Mouse (Mus musculus) liver, embryonic 14.5 days (tissue): ENCODE data around the gene Rab15. TPM values are rescaled to one million over a fixed set of nuclear protein-coding genes. Genes with fewer than 3 reads are reported as not detected.
"Not testable (repeated sequence)": the region's sequence is repeated elsewhere in the genome, so short reads cannot be mapped to it uniquely, and the experiment has no call there.

Experiments used
- ATAC-seq: fragments of 200-750 bp; cut with Nextera tagmentation; 2 replicates; pipeline ENCODE4 v1.8.0; 2017; ENCODE audit warnings: moderate number of reproducible peaks, mild to moderate bottlenecking, moderate library complexity; ENCODE audit not compliant: insufficient read depth
- DNase-seq, 3 experiments: peaks; one replicate each; pipeline ENCODE4 v3.0.0-alpha.2; 2012 to 2013; ENCODE audit warnings: low read depth in 3 of 3, low spot score in 3 of 3
- H3K27ac ChIP-seq: fragments of 300-500 bp; sonication (generic); 2 replicates; pipeline ENCODE4 v1.5.1; 2014; ENCODE audit warnings: moderate library complexity, mild to moderate bottlenecking, control low read depth, inconsistent platforms
- H3K27me3 ChIP-seq: fragments of 300-500 bp; sonication (generic); 2 replicates; pipeline ENCODE4 v1.6.1; 2014; ENCODE audit warnings: mild to moderate bottlenecking, low read length, moderate library complexity; ENCODE audit not compliant: control insufficient read depth, insufficient read depth
- H3K36me3 ChIP-seq: fragments of 300-500 bp; sonication (generic); replicated peaks from 2 replicates; pipeline ENCODE4 v1.6.1; 2014; ENCODE audit warnings: low read depth; ENCODE audit not compliant: control insufficient read depth, insufficient read depth
- H3K4me1 ChIP-seq, 2 experiments: fragments of 200-500 bp in 1 of 2; fragments of 300-500 bp in 1 of 2; sonication (generic) in 1 of 2; replicated peaks; 2 replicates each; pipeline ENCODE4 v1.6.1; 2012 to 2014; ENCODE audit warnings: antibody characterized with exemption in 1 of 2, inconsistent platforms in 1 of 2, low read length in 1 of 2; ENCODE audit not compliant: control insufficient read depth in 2 of 2, insufficient read depth in 2 of 2
- H3K4me2 ChIP-seq: fragments of 300-500 bp; sonication (generic); 2 replicates; pipeline ENCODE4 v1.6.1; 2014; ENCODE audit warnings: low read depth, mild to moderate bottlenecking, control low read depth, moderate library complexity
- H3K4me3 ChIP-seq, 2 experiments: fragments of 200-500 bp in 1 of 2; fragments of 300-500 bp in 1 of 2; sonication (generic) in 1 of 2; 2 replicates each; pipeline ENCODE4 v1.5.1; 2012 to 2014; ENCODE audit warnings: low read depth in 2 of 2, low read length in 2 of 2, mild to moderate bottlenecking in 2 of 2, control low read depth in 1 of 2, inconsistent platforms in 1 of 2, moderate library complexity in 1 of 2; ENCODE audit not compliant: insufficient read depth in 1 of 2
- H3K9ac ChIP-seq: fragments of 300-500 bp; sonication (generic); replicated peaks from 2 replicates; pipeline ENCODE4 v1.6.1; 2014; ENCODE audit warnings: mild to moderate bottlenecking, control low read depth, moderate library complexity
- H3K9me3 ChIP-seq: fragments of 300-500 bp; sonication (generic); 2 replicates; pipeline ENCODE4 v1.6.1; 2016; ENCODE audit warnings: low read length, mixed read lengths; ENCODE audit not compliant: control insufficient read depth
- CTCF ChIP-seq: IDR thresholded peaks from 2 replicates; pipeline ENCODE4 v1.5.1; 2016; ENCODE audit warnings: antibody characterized with exemption, low read depth, control low read depth
- EP300 ChIP-seq: IDR thresholded peaks from 2 replicates; pipeline ENCODE4 v1.6.1; 2016; ENCODE audit warnings: antibody characterized with exemption, low read depth
- WGBS: fragments of 180-500 bp; shearing (Covaris S2); extraction: QIAGEN DNeasy Blood & Tissue Kit; methylation state at CpG from one replicate; pipeline ENCODE4 v1.1.7; 2014; ENCODE audit not compliant: insufficient replicate concordance; 5-methylcytosine and 5-hydroxymethylcytosine counted together
- polyA plus RNA-seq, 2 experiments: library from polyadenylated mRNA; depleted of rRNA in 1 of 2; stranded (reverse) in 1 of 2; unstranded in 1 of 2; fragments of >200 nt; fragmentation: Nextera tagmentation in 1 of 2; extraction: Ambion mirVana in 1 of 2; gene quantifications; 2 replicates each; pipeline versions ENCODE4 v1.2.1 to v1.2.3; 2012 to 2014

Rab15 gene
- polyA plus RNA-seq, 2 experiments: 0.11 to 0.15 TPM

- DNase-seq (no peak), ATAC-seq (no peak)
- H3K27ac ChIP-seq: no peak within 1 kb of the TSS
- TF ChIP-seq CTCF (no peak), EP300 (no peak)
- H3K27me3 ChIP-seq: no peaks in the 10 kb centered on the region; the same call in 1 of the 2 replicates
- H3K4me2 ChIP-seq: no peak within 1 kb of the TSS
- WGBS: 67% methylated on average over 5 of the region's 5 CpGs
- 0 out of 4 replicates have a peak, but pooled peaks cover 0 to 3% of the 10 kb centered on the region in 2 experiments for H3K4me1 ChIP-seq
- H3K9ac ChIP-seq: no peak within 1 kb of the TSS
- no peaks in the 10 kb centered on the region for H3K9me3 ChIP-seq
- H3K36me3 ChIP-seq: no peaks in the 10 kb centered on the region
- H3K4me3 ChIP-seq: no peak within 1 kb of the TSS
Observed at GRCm38 (mm10) chr12:76795350-76795749, 27.4 kb downstream of the Rab15 start, which contains the start of gene Gpx2. Gene Gpx2 (minus strand): TSS chr12:76795554.

- peak; percentile 33; the same call in 1 of the 2 replicates for TF ChIP-seq CTCF
- H3K27ac ChIP-seq, H3K4me3 ChIP-seq, H3K9me3 ChIP-seq, H3K27me3 ChIP-seq, H3K9ac ChIP-seq, DNase-seq, H3K4me1 ChIP-seq, ATAC-seq, H3K36me3 ChIP-seq, H3K4me2 ChIP-seq: not testable (repeated sequence)
- 43% methylated on average over 13 of the region's 14 CpGs for WGBS
Observed at GRCm38 (mm10) chr12:76792540-76792939, 30.2 kb downstream of the Rab15 start.

- Histone ChIP-seq H3K27me3 (no peaks in the 10 kb centered on the region), H3K4me1 (0 out of 4 replicates have a peak, but pooled peaks cover 0 to 4% of the 10 kb centered on the region in 2 experiments), H3K4me3 (no peak overlapping the region), H3K9ac (no peak overlapping the region), H3K9me3 (no peaks in the 10 kb centered on the region), H3K27ac (no peak overlapping the region), H3K36me3 (no peaks in the 10 kb centered on the region), H3K4me2 (no peak overlapping the region)
- WGBS: 25% methylated on average over 8 of the region's 8 CpGs
- DNase-seq (no peak), ATAC-seq (no peak)
- TF ChIP-seq CTCF: no peak
- TF ChIP-seq EP300: no peak
Observed at GRCm38 (mm10) chr12:76790446-76791084, 32.1 kb downstream of the Rab15 start.

GRCm38 (mm10) chr12:76784056-76784619 lies 38.6 kb downstream of the Rab15 start:
- Histone ChIP-seq H3K9ac (no peak overlapping the region), H3K4me2 (no peak overlapping the region), H3K9me3 (no peaks in the 10 kb centered on the region), H3K27ac (no peak overlapping the region), H3K4me3 (no peak overlapping the region), H3K36me3 (no peaks in the 10 kb centered on the region; the same call in 1 of the 2 replicates), H3K27me3 (no peaks in the 10 kb centered on the region), H3K4me1 (no peaks in the 10 kb centered on the region; a peak in 1 of 4 replicates)
- ATAC-seq (no peak), DNase-seq (no peak)
- TF ChIP-seq CTCF: no peak
- no peak for TF ChIP-seq EP300
- 65% methylated on average over 10 of the region's 10 CpGs for WGBS

- TF ChIP-seq EP300 (no peak), CTCF (no peak)
- ATAC-seq (no peak), DNase-seq (no peak)
- H3K9me3 ChIP-seq: no peaks in the 10 kb centered on the region
- no peaks in the 10 kb centered on the region for H3K27me3 ChIP-seq
- H3K27ac ChIP-seq: no peak overlapping the region
- no peaks in the 10 kb centered on the region; a peak in 1 of 4 replicates for H3K4me1 ChIP-seq
- H3K36me3 ChIP-seq: no peaks in the 10 kb centered on the region; the same call in 1 of the 2 replicates
- WGBS: 77% methylated on average over 12 of the region's 12 CpGs
- H3K4me3 ChIP-seq: no peak overlapping the region
- H3K9ac ChIP-seq: no peak overlapping the region
- H3K4me2 ChIP-seq: no peak overlapping the region
Observed at GRCm38 (mm10) chr12:76780639-76781468, 41.9 kb downstream of the Rab15 start.
